ENCODE assay signal across 11 mouse cellular contexts in genomic region chr1:39702216-39703046, GRCm38 (mm10). TPM values are rescaled to one million over a fixed set of nuclear protein-coding genes. Genes with fewer than 3 reads are reported as not detected.
DNase-seq lines count a peak whose midpoint lies in the region; ATAC-seq and TF ChIP-seq lines count a peak whose summit lies in the region.
"Had no signal": no experiment of that assay in that cellular context is flagged by ENCODE, and none has a peak within 500 bp of the region (broad histone marks: within the 10 kb centered on the region; RNA-seq: fewer than 3 reads in every experiment).

No protein-coding gene starts in this region.

- H3K4me2 ChIP-seq in midbrain, embryonic 11.5 days: no peak overlapping the region
- no peak overlapping the region for H3K4me2 ChIP-seq in midbrain, postnatal 0 days (ENCODE audit: low read depth, low read length, poor library complexity, severe bottlenecking)
- peak overlapping the region; percentile 8; the same call in 1 of the 2 replicates for H3K4me2 ChIP-seq in limb, embryonic 11.5 days (ENCODE audit: low read depth, severe bottlenecking)
- H3K4me2 ChIP-seq in stomach, postnatal 0 days (replicated peaks; ENCODE audit: low read depth): no peak overlapping the region
- H3K4me2 ChIP-seq: liver, embryonic 15.5 days had no signal

- no peak for DNase-seq in heart, embryonic 10.5 days (ENCODE audit: low spot score)
- DNase-seq in heart, adult 2 months: no peak
- peak; percentile 91 for DNase-seq in midbrain, embryonic 11.5 days (ENCODE audit: low spot score, missing footprints)
- no peak for DNase-seq in midbrain, postnatal 0 days (ENCODE audit: low spot score)
- DNase-seq in limb, embryonic 11.5 days (ENCODE audit: low spot score): peak; percentile 63
- no peak for DNase-seq in stomach, postnatal 0 days (ENCODE audit: low spot score)
- no peak for DNase-seq in right cerebral cortex, postnatal 4 days
- no peak for DNase-seq in layer of hippocampus, postnatal 14 days (ENCODE audit: low spot score in 2 of 2)
- DNase-seq: adrenal gland, adult 8-10 months; kidney, adult 18-20 months had no signal

- no peaks in the 10 kb centered on the region for H3K27me3 ChIP-seq in heart, embryonic 10.5 days (ENCODE audit: insufficient read depth, poor library complexity, severe bottlenecking)
- no peaks in the 10 kb centered on the region for H3K27me3 ChIP-seq in heart, adult 2 months (ENCODE audit: control insufficient read depth, insufficient read depth, low read length)
- no peaks in the 10 kb centered on the region for H3K27me3 ChIP-seq in midbrain, embryonic 11.5 days (ENCODE audit: control insufficient read depth, insufficient read depth, low read length)
- H3K27me3 ChIP-seq in midbrain, postnatal 0 days (ENCODE audit: insufficient read depth, low read length): no peaks in the 10 kb centered on the region
- H3K27me3 ChIP-seq in limb, embryonic 11.5 days (ENCODE audit: control insufficient read depth, insufficient read depth, low read length): no peaks in the 10 kb centered on the region
- H3K27me3 ChIP-seq in stomach, postnatal 0 days (ENCODE audit: control insufficient read depth, insufficient read depth, low read length): no peaks in the 10 kb centered on the region
- H3K27me3 ChIP-seq: liver, embryonic 15.5 days had no signal

- H3K4me3 ChIP-seq in heart, embryonic 10.5 days: peak overlapping the region; percentile 15; the same call in 1 of the 2 replicates
- no peak overlapping the region for H3K4me3 ChIP-seq in heart, adult 2 months
- no peak overlapping the region for H3K4me3 ChIP-seq in midbrain, embryonic 11.5 days (ENCODE audit: low read depth, low read length)
- no peak overlapping the region for H3K4me3 ChIP-seq in midbrain, postnatal 0 days (ENCODE audit: low read depth, low read length)
- H3K4me3 ChIP-seq in limb, embryonic 11.5 days (ENCODE audit: low read depth, low read length): no peak overlapping the region
- H3K4me3 ChIP-seq in stomach, postnatal 0 days (ENCODE audit: low read depth, low read length): no peak overlapping the region
- H3K4me3 ChIP-seq: liver, embryonic 15.5 days had no signal

- no peaks in the 10 kb centered on the region for H3K79me2 ChIP-seq in heart, adult 2 months (replicated peaks; ENCODE audit: control insufficient read depth, insufficient read depth, low read length)

- TF ChIP-seq EP300 in heart, adult 2 months (IDR thresholded peaks at IDR 0.05; ENCODE audit: insufficient read depth, low read depth, low read length): no peak
- no peak for TF ChIP-seq EP300 in stomach, postnatal 0 days (optimal IDR thresholded peaks at IDR 0.05)

- no peaks in the 10 kb centered on the region for H3K9me3 ChIP-seq in heart, embryonic 10.5 days
- no peaks in the 10 kb centered on the region for H3K9me3 ChIP-seq in midbrain, embryonic 11.5 days (ENCODE audit: control insufficient read depth, low read length)
- no peaks in the 10 kb centered on the region for H3K9me3 ChIP-seq in midbrain, postnatal 0 days (ENCODE audit: low read length)
- H3K9me3 ChIP-seq in limb, embryonic 11.5 days (ENCODE audit: control insufficient read depth, low read length): no peaks in the 10 kb centered on the region
- no peaks in the 10 kb centered on the region for H3K9me3 ChIP-seq in stomach, postnatal 0 days (ENCODE audit: control insufficient read depth, low read length)
- H3K9me3 ChIP-seq: liver, embryonic 15.5 days had no signal

- H3K36me3 ChIP-seq in heart, embryonic 10.5 days: no peaks in the 10 kb centered on the region
- H3K36me3 ChIP-seq in heart, adult 2 months (ENCODE audit: control insufficient read depth, insufficient read depth, low read length): no peaks in the 10 kb centered on the region
- no peaks in the 10 kb centered on the region for H3K36me3 ChIP-seq in midbrain, embryonic 11.5 days (ENCODE audit: control insufficient read depth, insufficient read depth, low read length)
- no peaks in the 10 kb centered on the region for H3K36me3 ChIP-seq in midbrain, postnatal 0 days (ENCODE audit: insufficient read depth, low read length)
- H3K36me3 ChIP-seq in limb, embryonic 11.5 days (ENCODE audit: control insufficient read depth, insufficient read depth, low read length): no peaks in the 10 kb centered on the region
- no peaks in the 10 kb centered on the region for H3K36me3 ChIP-seq in stomach, postnatal 0 days (ENCODE audit: control insufficient read depth, insufficient read depth, low read length)
- H3K36me3 ChIP-seq: liver, embryonic 15.5 days had no signal

- intact Hi-C loops in heart, adult 2 months (cut with DNase I): no loop called here

- no peak overlapping the region for H3K9ac ChIP-seq in heart, adult 2 months (ENCODE audit: low read depth, low read length)
- peak overlapping the region; percentile 24; the same call in 1 of the 2 replicates for H3K9ac ChIP-seq in midbrain, embryonic 11.5 days (ENCODE audit: low read length)
- H3K9ac ChIP-seq in midbrain, postnatal 0 days (replicated peaks; ENCODE audit: low read length, poor library complexity, severe bottlenecking): no peak overlapping the region
- H3K9ac ChIP-seq in limb, embryonic 11.5 days (ENCODE audit: low read length): 0 out of 2 replicates have a peak overlapping the region, but pooled peaks have one; percentile 3
- no peak overlapping the region for H3K9ac ChIP-seq in stomach, postnatal 0 days (ENCODE audit: low read length)
- H3K9ac ChIP-seq: liver, embryonic 15.5 days had no signal

- ATAC-seq in midbrain, embryonic 11.5 days (ENCODE audit: low FRiP score): peak; percentile 31; the same call in 1 of the 2 replicates
- no peak for ATAC-seq in midbrain, postnatal 0 days (ENCODE audit: low FRiP score)
- peak; percentile 36; the same call in 1 of the 2 replicates for ATAC-seq in limb, embryonic 11.5 days (ENCODE audit: insufficient number of reproducible peaks, low FRiP score, low TSS enrichment, low read depth)
- ATAC-seq in stomach, postnatal 0 days (ENCODE audit: low FRiP score, low TSS enrichment): 0 out of 2 replicates have a peak, but pooled peaks have one; percentile 31

- H3K27ac ChIP-seq in heart, embryonic 10.5 days: peak overlapping the region; percentile 80
- H3K27ac ChIP-seq in heart, adult 2 months: no peak overlapping the region
- H3K27ac ChIP-seq in midbrain, embryonic 11.5 days (ENCODE audit: low read depth, low read length): no peak overlapping the region
- no peak overlapping the region for H3K27ac ChIP-seq in midbrain, postnatal 0 days (ENCODE audit: low read depth, low read length)
- H3K27ac ChIP-seq in limb, embryonic 11.5 days (replicated peaks; ENCODE audit: low read depth, low read length): peak overlapping the region; percentile 53; the same call in 1 of the 2 replicates
- no peak overlapping the region for H3K27ac ChIP-seq in stomach, postnatal 0 days (replicated peaks)
- H3K27ac ChIP-seq: liver, embryonic 15.5 days had no signal

- H3K4me1 ChIP-seq in heart, embryonic 10.5 days: peaks cover 54% of the 10 kb centered on the region
- H3K4me1 ChIP-seq in heart, adult 2 months (ENCODE audit: control insufficient read depth, insufficient read depth, low read length): peaks cover 2% of the 10 kb centered on the region
- peaks cover 28% of the 10 kb centered on the region for H3K4me1 ChIP-seq in midbrain, embryonic 11.5 days (ENCODE audit: control insufficient read depth, insufficient read depth, low read length)
- 0 out of 2 replicates have a peak, but pooled peaks cover 3% of the 10 kb centered on the region for H3K4me1 ChIP-seq in midbrain, postnatal 0 days (ENCODE audit: insufficient read depth, low read length)
- H3K4me1 ChIP-seq in limb, embryonic 11.5 days (ENCODE audit: control insufficient read depth, insufficient read depth, low read length): peaks cover 23% of the 10 kb centered on the region
- peaks cover 5% of the 10 kb centered on the region; the same call in 1 of the 2 replicates for H3K4me1 ChIP-seq in stomach, postnatal 0 days (replicated peaks; ENCODE audit: control insufficient read depth, insufficient read depth)
- H3K4me1 ChIP-seq: liver, embryonic 15.5 days had no signal

- WGBS in heart, embryonic 10.5 days: 18% methylated on average over 18 of the region's 18 CpGs
- WGBS in heart, adult 2 months: 59% methylated on average over 18 of the region's 18 CpGs
- 19% methylated on average over 18 of the region's 18 CpGs for WGBS in midbrain, embryonic 11.5 days
- 29% methylated on average over 18 of the region's 18 CpGs for WGBS in midbrain, postnatal 0 days
- WGBS in limb, embryonic 11.5 days: 16% methylated on average over 18 of the region's 18 CpGs
- WGBS in stomach, postnatal 0 days: 22% methylated on average over 18 of the region's 18 CpGs

- no peak for TF ChIP-seq POLR2A in heart, adult 2 months (IDR thresholded peaks at IDR 0.05; ENCODE audit: insufficient read depth, low read depth, low read length)

- TF ChIP-seq CTCF in heart, adult 2 months (IDR thresholded peaks at IDR 0.05): no peak
- no peak for TF ChIP-seq CTCF in midbrain, postnatal 0 days (IDR thresholded peaks at IDR 0.05)
- TF ChIP-seq CTCF in stomach, postnatal 0 days (IDR thresholded peaks at IDR 0.05; ENCODE audit: low read depth): no peak

RNA-seq across cellular contexts. Expression of gene Rfx8, which starts 18.4 kb away (rescaled TPM):
- polyA plus RNA-seq in heart, embryonic 10.5 days (2016; fragmentation: Nextera tagmentation; extraction: Ambion mirVana): 0.73 and 1.4 TPM in 2 replicates
- under 1 TPM; 0.20 to 0.26 TPM for total RNA-seq in heart, adult 2 months (2021)
- polyA plus RNA-seq in heart, adult 2 months (2012; rRNA removed): 0.35 and 0.47 TPM in 2 replicates
- 0.15 and 0.39 TPM in 2 replicates for polyA plus RNA-seq in midbrain, embryonic 11.5 days (2014; fragmentation: Nextera tagmentation; extraction: Ambion mirVana)
- 0.52 and 0.66 TPM in 2 replicates for total RNA-seq in midbrain, postnatal 0 days (2014; rRNA removed)
- 0.28 and 0.39 TPM in 2 replicates for polyA plus RNA-seq in midbrain, postnatal 0 days (2015; fragmentation: Nextera tagmentation; extraction: Ambion mirVana)
- polyA plus RNA-seq in limb, embryonic 11.5 days (2014; fragmentation: Nextera tagmentation; extraction: Ambion mirVana): 0.30 and 0.96 TPM in 2 replicates
- polyA plus RNA-seq in stomach, postnatal 0 days (2015; fragmentation: Nextera tagmentation; extraction: Ambion mirVana): 0.06 and 0.21 TPM in 2 replicates
- under 1 TPM; 0.25 to 0.38 TPM for total RNA-seq in layer of hippocampus, postnatal 14 days (2021)

RNA-seq across cellular contexts. Expression of gene Creg2, which starts 51.2 kb away (rescaled TPM):
- polyA plus RNA-seq in heart, embryonic 10.5 days (2016; fragmentation: Nextera tagmentation; extraction: Ambion mirVana): 0.04 and 0.06 TPM in 2 replicates
- under 1 TPM in 1 of 2 experiments, not detected in 1; 0.05 TPM for total RNA-seq in heart, adult 2 months (2021)
- polyA plus RNA-seq in heart, adult 2 months (2012; rRNA removed): 0.06 TPM in 1 of 2 replicates, not detected in the other
- polyA plus RNA-seq in midbrain, embryonic 11.5 days (2014; fragmentation: Nextera tagmentation; extraction: Ambion mirVana): 0.41 and 0.82 TPM in 2 replicates
- 24.3 and 25.9 TPM in 2 replicates for total RNA-seq in midbrain, postnatal 0 days (2014; rRNA removed)
- polyA plus RNA-seq in midbrain, postnatal 0 days (2015; fragmentation: Nextera tagmentation; extraction: Ambion mirVana): 13.6 and 14.6 TPM in 2 replicates
- polyA plus RNA-seq in limb, embryonic 11.5 days (2014; fragmentation: Nextera tagmentation; extraction: Ambion mirVana): 0.10 TPM in 1 of 2 replicates, not detected in the other
- polyA plus RNA-seq in stomach, postnatal 0 days (2015; fragmentation: Nextera tagmentation; extraction: Ambion mirVana): 0.22 and 0.30 TPM in 2 replicates
- 10 to 100 TPM; 66.6 to 68.0 TPM for total RNA-seq in layer of hippocampus, postnatal 14 days (2021)
- polyA plus RNA-seq: liver, embryonic 15.5 days had no signal

Comparison
In these comparisons a context has a peak if more than half of its experiments do, and no peak if none do; other contexts are left out.
1. DNase-seq: peak in midbrain, embryonic 11.5 days (single experiment) and limb, embryonic 11.5 days (single experiment); none in heart, embryonic 10.5 days (single experiment), heart, adult 2 months (0 of 2), midbrain, postnatal 0 days (single experiment), stomach, postnatal 0 days (single experiment), right cerebral cortex, postnatal 4 days (single experiment) and layer of hippocampus, postnatal 14 days (0 of 2).
2. H3K27ac ChIP-seq: peak in heart, embryonic 10.5 days (single experiment) and limb, embryonic 11.5 days (single experiment); none in heart, adult 2 months (single experiment), midbrain, embryonic 11.5 days (single experiment), midbrain, postnatal 0 days (single experiment) and stomach, postnatal 0 days (single experiment).
3. H3K9ac ChIP-seq: peak in midbrain, embryonic 11.5 days (single experiment) and limb, embryonic 11.5 days (single experiment); none in heart, adult 2 months (single experiment), midbrain, postnatal 0 days (single experiment) and stomach, postnatal 0 days (single experiment).